Mouse (Mus musculus) embryonic facial prominence, embryonic 11.5 days (tissue): ENCODE measurements around the gene Zfyve19. TPM values are rescaled to one million over a fixed set of nuclear protein-coding genes. Genes with fewer than 3 reads are reported as not detected.

Source experiments
- ATAC-seq: fragments of 200-750 bp; cut with Nextera tagmentation; replicated peaks from 2 replicates; pipeline ENCODE4 v1.8.0; 2017; ENCODE audit warnings: low read depth; ENCODE audit not compliant: insufficient number of reproducible peaks, low FRiP score, low TSS enrichment
- DNase-seq: peaks from one replicate; pipeline ENCODE4 v3.0.0-alpha.2; 2015; ENCODE audit warnings: low spot score
- H3K27ac ChIP-seq: fragments of 300-500 bp; sonication (generic); replicated peaks from 2 replicates; pipeline ENCODE4 v1.5.1; 2014; ENCODE audit warnings: mild to moderate bottlenecking, low read depth, low read length, control low read depth
- H3K27me3 ChIP-seq: fragments of 300-500 bp; sonication (generic); 2 replicates; pipeline ENCODE4 v1.6.1; 2014; ENCODE audit warnings: mild to moderate bottlenecking, low read length, moderate library complexity, mixed read lengths; ENCODE audit not compliant: control insufficient read depth, insufficient read depth
- H3K36me3 ChIP-seq: fragments of 300-500 bp; sonication (generic); replicated peaks from 2 replicates; pipeline ENCODE4 v1.6.1; 2014; ENCODE audit warnings: low read depth, mild to moderate bottlenecking, low read length, moderate library complexity, mixed read lengths; ENCODE audit not compliant: control insufficient read depth, insufficient read depth
- H3K4me1 ChIP-seq: fragments of 300-500 bp; sonication (generic); 2 replicates; pipeline ENCODE4 v1.6.1; 2014; ENCODE audit warnings: low read length, mixed read lengths; ENCODE audit not compliant: control insufficient read depth, insufficient read depth
- H3K4me2 ChIP-seq: fragments of 300-500 bp; sonication (generic); 2 replicates; pipeline ENCODE4 v1.6.1; 2014; ENCODE audit warnings: low read depth, mild to moderate bottlenecking, control low read depth, low read length, moderate library complexity
- H3K4me3 ChIP-seq: fragments of 300-500 bp; sonication (generic); 2 replicates; pipeline ENCODE4 v1.5.1; 2014; ENCODE audit warnings: low read depth, low read length, control low read depth
- H3K9ac ChIP-seq: fragments of 300-500 bp; sonication (generic); replicated peaks from 2 replicates; pipeline ENCODE4 v1.6.1; 2014; ENCODE audit warnings: mild to moderate bottlenecking, control low read depth, low read length
- H3K9me3 ChIP-seq: fragments of 300-500 bp; sonication (generic); replicated peaks from 2 replicates; pipeline ENCODE4 v1.6.1; 2016; ENCODE audit warnings: mild to moderate bottlenecking, low read length, inconsistent platforms, mixed read lengths; ENCODE audit not compliant: control insufficient read depth
- WGBS: fragments of 180-500 bp; shearing (Covaris S2); extraction: QIAGEN DNeasy Blood & Tissue Kit; methylation state at CpG from one replicate; pipeline ENCODE4 v1.1.7; 2014; 5-methylcytosine and 5-hydroxymethylcytosine counted together
- polyA plus RNA-seq: library from polyadenylated mRNA; unstranded; fragments of >200 nt; fragmentation: Nextera tagmentation; extraction: Ambion mirVana; gene quantifications from 2 replicates; pipeline ENCODE4 v1.2.1, GENCODE M21; 2014

Zfyve19 gene
- polyA plus RNA-seq, 1 experiment from 2014 or later: 44.3 TPM

- no peaks in the 10 kb centered on the region for H3K9me3 ChIP-seq
- H3K36me3 ChIP-seq: no peaks in the 10 kb centered on the region
- WGBS: 86% methylated on average over 7 of the region's 7 CpGs
- no peak overlapping the region for H3K4me2 ChIP-seq
- DNase-seq (no peak), ATAC-seq (no peak)
- H3K4me1 ChIP-seq: no peaks in the 10 kb centered on the region
- no peak overlapping the region for H3K27ac ChIP-seq
- no peak overlapping the region for H3K4me3 ChIP-seq
- no peak overlapping the region for H3K9ac ChIP-seq
- no peaks in the 10 kb centered on the region; the same call in 1 of the 2 replicates for H3K27me3 ChIP-seq
These were observed 36.8 kb downstream of the Zfyve19 start for GRCm38 (mm10) chr2:119245246-119245645.

GRCm38 (mm10) chr2:119247904-119248303, 39.5 kb downstream of the Zfyve19 start:
- no peaks in the 10 kb centered on the region for H3K27me3 ChIP-seq
- ATAC-seq: no peak
- no peak overlapping the region for H3K27ac ChIP-seq
- H3K4me3 ChIP-seq: no peak overlapping the region
- 84% methylated on average over 9 of the region's 9 CpGs for WGBS
- no peak for DNase-seq
- no peaks in the 10 kb centered on the region for H3K9me3 ChIP-seq
- no peak overlapping the region for H3K9ac ChIP-seq
- no peak overlapping the region for H3K4me2 ChIP-seq
- no peaks in the 10 kb centered on the region for H3K4me1 ChIP-seq
- no peaks in the 10 kb centered on the region for H3K36me3 ChIP-seq

GRCm38 (mm10) chr2:119249592-119250061, 41.2 kb downstream of the Zfyve19 start:
- WGBS: 58% methylated on average over 4 of the region's 4 CpGs
- Histone ChIP-seq H3K9ac (no peak overlapping the region), H3K9me3 (no peaks in the 10 kb centered on the region), H3K27me3 (no peaks in the 10 kb centered on the region), H3K4me2 (no peak overlapping the region), H3K4me3 (no peak overlapping the region), H3K4me1 (no peaks in the 10 kb centered on the region), H3K27ac (no peak overlapping the region), H3K36me3 (no peaks in the 10 kb centered on the region)
- DNase-seq (no peak), ATAC-seq (no peak)

- H3K27me3 ChIP-seq: no peaks in the 10 kb centered on the region
- no peaks in the 10 kb centered on the region for H3K9me3 ChIP-seq
- H3K4me1 ChIP-seq: no peaks in the 10 kb centered on the region
- H3K36me3 ChIP-seq: no peaks in the 10 kb centered on the region
- no peak overlapping the region for H3K27ac ChIP-seq
- WGBS: 61% methylated on average over 5 of the region's 5 CpGs
- H3K4me3 ChIP-seq: no peak overlapping the region
- no peak for DNase-seq
- H3K9ac ChIP-seq: 0 out of 2 replicates have a peak overlapping the region, but pooled peaks have one; percentile 9
- no peak overlapping the region for H3K4me2 ChIP-seq
- ATAC-seq: no peak
These were observed 42.0 kb downstream of the Zfyve19 start for GRCm38 (mm10) chr2:119250377-119250776.

DNA sequence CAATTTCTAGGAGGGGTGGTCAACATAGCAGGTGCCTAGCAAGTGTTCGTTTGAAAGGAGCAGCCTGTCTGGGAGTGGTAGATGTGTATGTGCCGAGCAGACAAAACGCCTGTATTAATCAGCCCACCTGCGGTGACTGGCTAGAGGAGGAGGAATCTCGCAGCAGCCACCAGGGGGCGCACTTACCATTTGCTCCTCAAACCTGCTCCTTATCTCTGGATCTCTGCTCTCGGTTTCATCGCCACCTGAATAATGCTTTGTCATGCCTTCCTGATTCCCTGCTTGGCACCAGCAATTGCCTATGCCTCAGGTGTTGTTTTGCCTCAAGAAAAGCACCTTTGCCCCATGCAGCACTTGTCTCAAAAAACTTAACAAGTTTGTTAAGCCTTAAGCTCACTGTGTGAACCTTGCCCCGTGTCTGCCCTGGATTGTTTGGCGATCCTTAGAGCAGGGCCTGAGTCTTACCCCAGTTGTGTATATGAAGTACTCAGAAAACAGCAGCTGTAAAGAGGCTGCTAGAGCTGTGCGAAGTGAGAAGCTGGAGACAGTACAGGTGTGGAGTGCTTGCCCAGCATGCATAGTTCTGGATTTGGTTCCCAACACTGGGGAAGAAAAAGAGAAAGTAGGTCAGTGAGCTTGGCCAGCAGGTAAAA, 42.5 kb downstream of the Zfyve19 start:
- Histone ChIP-seq H3K9me3 (no peaks in the 10 kb centered on the region), H3K4me2 (no peak overlapping the region), H3K9ac (no peak overlapping the region), H3K27ac (no peak overlapping the region), H3K27me3 (no peaks in the 10 kb centered on the region), H3K4me1 (no peaks in the 10 kb centered on the region), H3K36me3 (no peaks in the 10 kb centered on the region), H3K4me3 (no peak overlapping the region)
- peak; percentile 73 for ATAC-seq
- 15% methylated on average over 11 of the region's 11 CpGs for WGBS
- peak; percentile 90 for DNase-seq

DNA sequence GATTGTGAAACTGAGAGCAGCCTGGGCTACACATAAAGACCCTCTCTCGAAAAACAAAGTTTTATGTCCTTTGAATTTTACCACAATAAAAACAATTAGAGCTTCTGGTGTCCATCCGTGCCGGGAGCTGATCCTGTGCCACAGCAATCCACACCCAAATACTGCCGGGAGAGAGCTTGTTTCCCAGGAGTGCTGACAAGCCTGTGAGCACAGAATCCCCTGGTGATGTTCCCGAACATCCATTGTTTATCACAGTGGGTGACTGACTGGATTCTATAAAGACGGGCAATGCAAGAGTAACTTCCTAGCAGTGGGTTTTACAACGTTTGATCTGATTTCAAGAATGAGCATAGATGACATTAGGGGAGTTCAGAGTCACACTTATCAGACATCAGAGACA, 46.6 kb downstream of the Zfyve19 start:
- no peaks in the 10 kb centered on the region for H3K36me3 ChIP-seq
- H3K9me3 ChIP-seq: no peaks in the 10 kb centered on the region
- H3K4me3 ChIP-seq: no peak overlapping the region
- DNase-seq: no peak
- H3K4me1 ChIP-seq: no peaks in the 10 kb centered on the region
- H3K9ac ChIP-seq: peak overlapping the region; percentile 22; the same call in 1 of the 2 replicates
- H3K27me3 ChIP-seq: no peaks in the 10 kb centered on the region
- 19% methylated on average over 7 of the region's 7 CpGs for WGBS
- no peak overlapping the region for H3K4me2 ChIP-seq
- H3K27ac ChIP-seq: no peak overlapping the region
- ATAC-seq: no peak

DNA sequence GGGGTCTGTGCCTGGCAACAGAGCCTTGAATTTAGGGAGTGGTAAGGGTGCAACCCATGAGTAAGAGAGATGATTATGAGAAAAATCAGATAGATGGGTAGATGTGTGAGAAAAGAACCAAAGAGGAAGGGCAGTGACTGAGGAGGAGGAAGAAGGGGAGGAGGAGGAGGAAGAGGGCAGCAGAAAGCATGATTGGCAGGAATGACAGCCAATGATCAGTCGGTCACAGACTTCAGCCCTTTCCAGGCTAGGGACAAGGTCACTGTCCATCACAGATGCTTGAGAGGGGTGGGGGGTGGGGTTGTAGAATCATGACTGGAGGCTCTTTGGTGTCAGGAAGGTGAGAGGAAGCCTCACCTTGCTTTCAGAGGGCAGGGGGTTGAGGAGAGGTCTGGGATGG, 52.1 kb downstream of the Zfyve19 start:
- WGBS: 93% methylated on average over 1 of the region's 1 CpGs
- ATAC-seq (no peak), DNase-seq (no peak)
- Histone ChIP-seq H3K27me3 (no peaks in the 10 kb centered on the region), H3K4me3 (no peak overlapping the region), H3K4me2 (no peak overlapping the region), H3K9ac (no peak overlapping the region), H3K4me1 (no peaks in the 10 kb centered on the region), H3K9me3 (no peaks in the 10 kb centered on the region), H3K36me3 (no peaks in the 10 kb centered on the region), H3K27ac (no peak overlapping the region)

- no peaks in the 10 kb centered on the region for H3K9me3 ChIP-seq
- H3K9ac ChIP-seq: no peak overlapping the region
- ATAC-seq (no peak), DNase-seq (no peak)
- H3K4me2 ChIP-seq: no peak overlapping the region
- no peaks in the 10 kb centered on the region for H3K27me3 ChIP-seq
- H3K36me3 ChIP-seq: no peaks in the 10 kb centered on the region
- no peak overlapping the region for H3K4me3 ChIP-seq
- no peaks in the 10 kb centered on the region for H3K4me1 ChIP-seq
- no peak overlapping the region for H3K27ac ChIP-seq
- 56% methylated on average over 2 of the region's 2 CpGs for WGBS
These were observed 52.9 kb downstream of the Zfyve19 start for GRCm38 (mm10) chr2:119261326-119261725.
